Mouse (Mus musculus) embryo, embryonic 9.5 days (tissue): ENCODE measurements around the gene H2-Q2.
"Not testable (repeated sequence)": the region's sequence is repeated elsewhere in the genome, so short reads cannot be mapped to it uniquely, and the experiment has no call there.

ENCODE experiments used
- DNase-seq: peaks from one replicate; pipeline ENCODE4 v3.0.0-alpha.2; 2017; ENCODE audit errors: extremely low spot score

Gene H2-Q2

DNA sequence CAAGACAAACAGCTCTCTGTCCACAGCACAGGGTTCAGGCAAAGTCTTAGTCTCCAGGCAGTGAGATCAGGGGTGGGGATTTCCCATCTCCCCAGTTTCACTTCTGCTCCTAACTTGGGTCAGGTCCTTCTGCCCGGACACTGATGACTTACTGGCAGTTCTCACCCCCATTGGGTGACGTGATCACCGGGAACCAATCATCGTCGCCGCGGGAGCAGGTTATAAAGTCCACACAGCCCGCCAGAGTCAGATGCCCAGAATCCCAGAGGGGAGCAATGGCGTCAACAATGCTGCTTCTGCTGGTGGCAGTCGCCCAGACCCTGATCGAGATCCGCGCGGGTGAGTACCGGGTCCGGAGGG is 37.3 kb downstream of the H2-Q2 start, which contains the start of gene H2-Q4:
Gene H2-Q4, plus strand, starts transcription at position 249 of the 360 bp plus-strand sequence.
- DNase-seq = peak; percentile 84

DNA sequence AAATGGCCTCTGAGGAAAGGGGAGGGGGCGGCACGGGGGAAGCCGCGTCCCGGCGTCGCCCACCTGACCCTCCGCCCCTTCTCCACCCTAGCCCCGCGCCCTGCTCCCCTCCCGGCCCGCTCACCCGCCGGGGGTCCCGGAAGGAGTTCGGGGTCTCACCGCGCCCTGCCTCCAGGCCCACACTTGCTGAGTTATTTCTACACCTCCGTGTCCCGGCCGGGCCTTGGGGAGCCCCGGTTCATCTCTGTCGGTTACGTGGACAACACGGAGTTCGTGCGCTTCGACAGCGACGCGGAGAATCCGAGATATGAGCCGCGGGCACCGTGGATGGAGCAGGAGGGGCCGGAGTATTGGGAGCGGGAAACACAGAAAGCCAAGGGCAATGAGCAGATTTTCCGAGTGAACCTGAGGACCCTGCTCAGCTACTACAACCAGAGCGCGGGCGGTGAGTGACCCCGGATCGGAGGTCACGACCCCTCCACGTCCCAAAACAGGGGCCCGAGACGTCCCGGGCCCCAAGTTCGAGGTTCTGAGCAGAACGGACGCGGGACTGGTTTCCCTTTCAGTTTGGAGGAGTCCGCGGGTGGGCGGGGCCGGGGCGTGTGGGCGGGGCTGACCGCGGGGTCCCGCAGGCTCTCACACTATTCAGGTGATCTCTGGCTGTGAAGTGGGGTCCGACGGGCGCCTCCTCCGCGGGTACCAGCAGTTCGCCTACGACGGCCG is 37.8 kb downstream of the H2-Q2 start:
- peak; percentile 38 for DNase-seq

GRCm38 (mm10) chr17:35389796-35390195 is 47.8 kb downstream of the H2-Q2 start:
- peak; percentile 34 for DNase-seq

- DNase-seq = not testable (repeated sequence)
These were observed 50.6 kb downstream of the H2-Q2 start for GRCm38 (mm10) chr17:35392671-35393070.

GRCm38 (mm10) chr17:35393864-35394800 is 52.1 kb downstream of the H2-Q2 start:
- peak; percentile 7 for DNase-seq
